Mouse (Mus musculus): ENCODE measurements around the gene Bahd1. TPM values are rescaled to one million over a fixed set of nuclear protein-coding genes. Genes with fewer than 3 reads are reported as not detected.

Gene Bahd1
- polyA plus RNA-seq, 1 experiment from 2014 or later = 4.4 TPM

DNA sequence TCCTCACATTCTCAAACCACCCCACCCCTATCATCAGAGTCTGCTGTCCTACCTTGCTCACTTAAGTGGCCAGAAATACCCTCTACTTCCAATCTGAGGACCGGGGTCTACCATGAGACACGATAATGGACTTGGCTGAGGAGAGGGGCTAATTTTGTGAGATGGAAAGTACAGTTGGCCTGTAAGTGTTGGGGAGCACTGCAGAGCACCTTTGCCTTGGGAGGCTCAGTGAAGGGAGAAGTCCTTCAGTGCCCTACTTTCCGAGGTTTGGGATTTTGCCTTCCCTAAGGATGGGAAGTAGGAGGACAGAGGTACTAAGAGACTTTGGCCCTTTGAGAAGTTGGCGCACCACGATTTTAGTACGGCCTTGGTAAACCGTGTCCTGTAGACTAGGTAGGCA lies 871 bp upstream of the Bahd1 start:
- Histone ChIP-seq H3K4me2 (no peak overlapping the region; the same call in 1 of the 2 replicates), H3K36me3 (no peaks in the 10 kb centered on the region), H3K4me3 (replicated peaks) (no peak overlapping the region), H3K9me3 (no peaks in the 10 kb centered on the region), H3K27ac (no peak overlapping the region), H3K27me3 (peaks cover 82% of the 10 kb centered on the region), H3K4me1 (replicated peaks) (peaks cover 49% of the 10 kb centered on the region), H3K9ac (replicated peaks) (no peak overlapping the region)
- ATAC-seq (ENCODE audit: insufficient number of reproducible peaks, insufficient read depth, low FRiP score, low TSS enrichment, low read depth) = no peak
- WGBS = 14% methylated on average over 7 of the region's 7 CpGs

GRCm38 (mm10) chr2:118900826-118901140 lies 606 bp downstream of the Bahd1 start:
- no peaks in the 10 kb centered on the region for H3K36me3 ChIP-seq
- peaks cover 54% of the 10 kb centered on the region for H3K4me1 ChIP-seq (replicated peaks)
- 0% methylated on average over 11 of the region's 11 CpGs for WGBS
- peak overlapping the region; percentile 93 for H3K4me3 ChIP-seq (replicated peaks)
- H3K9me3 ChIP-seq = no peaks in the 10 kb centered on the region
- no peak; the same call in 1 of the 2 replicates for ATAC-seq (ENCODE audit: insufficient number of reproducible peaks, insufficient read depth, low FRiP score, low TSS enrichment, low read depth)
- H3K9ac ChIP-seq (replicated peaks) = peak overlapping the region; percentile 42
- peak overlapping the region; percentile 99 for H3K4me2 ChIP-seq
- peaks cover 75% of the 10 kb centered on the region for H3K27me3 ChIP-seq
- no peak overlapping the region for H3K27ac ChIP-seq

DNA sequence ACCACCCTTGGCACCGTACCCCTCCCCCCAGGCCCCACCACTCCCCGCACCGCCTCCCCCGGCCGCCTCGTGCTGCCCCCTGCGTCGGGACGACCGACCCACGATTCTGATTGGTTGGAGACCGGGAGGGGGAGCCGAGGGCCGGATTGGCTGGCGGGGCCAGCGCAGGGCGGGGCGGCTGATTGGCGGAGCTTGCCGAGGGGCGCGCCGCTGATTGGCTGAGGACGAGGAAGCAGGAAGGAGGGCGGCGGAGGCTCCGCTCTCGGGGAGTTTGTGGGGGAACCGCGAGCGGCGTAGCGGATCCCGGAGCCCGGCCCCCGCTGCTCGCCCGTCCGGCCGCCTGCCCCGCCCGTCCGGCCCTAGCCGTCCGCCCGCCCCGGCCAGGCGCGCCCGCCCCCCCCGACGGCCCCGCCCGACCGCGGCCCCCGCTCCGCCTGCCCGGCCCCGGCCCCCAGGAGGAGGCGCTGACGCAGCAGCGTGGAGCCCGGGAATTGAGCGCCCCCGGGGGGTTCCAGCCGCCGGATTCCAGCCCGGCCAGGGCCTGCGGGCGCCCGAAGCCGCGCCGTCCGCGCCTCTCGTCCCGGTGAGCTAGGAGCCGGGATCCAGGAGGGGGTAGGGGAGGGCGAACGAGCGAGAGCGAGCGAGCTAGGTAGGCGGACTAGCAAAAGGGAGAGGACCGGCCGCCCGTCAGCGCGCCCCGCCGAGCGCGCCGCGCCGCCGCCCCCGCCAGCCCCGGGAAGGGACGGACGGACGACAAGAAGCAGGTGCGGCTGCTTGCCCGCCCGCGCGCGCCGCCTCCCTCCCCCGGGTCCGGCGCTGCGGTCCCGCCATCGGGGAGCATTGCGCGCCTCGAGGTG lies 1.2 kb downstream of the Bahd1 start:
- H3K4me2 ChIP-seq = peak overlapping the region; percentile 99
- H3K27me3 ChIP-seq = peaks cover 69% of the 10 kb centered on the region
- 0 out of 2 replicates have a peak overlapping the region, but pooled peaks have one; percentile 50 for H3K27ac ChIP-seq
- peak; percentile 85 for ATAC-seq (ENCODE audit: insufficient number of reproducible peaks, insufficient read depth, low FRiP score, low TSS enrichment, low read depth)
- no peaks in the 10 kb centered on the region for H3K36me3 ChIP-seq
- peak overlapping the region; percentile 93 for H3K4me3 ChIP-seq (replicated peaks)
- peak overlapping the region; percentile 80 for H3K9ac ChIP-seq (replicated peaks)
- H3K4me1 ChIP-seq (replicated peaks) = peaks cover 50% of the 10 kb centered on the region
- under 1% methylated on average over 64 of the region's 120 CpGs for WGBS
- H3K9me3 ChIP-seq = no peaks in the 10 kb centered on the region

DNA sequence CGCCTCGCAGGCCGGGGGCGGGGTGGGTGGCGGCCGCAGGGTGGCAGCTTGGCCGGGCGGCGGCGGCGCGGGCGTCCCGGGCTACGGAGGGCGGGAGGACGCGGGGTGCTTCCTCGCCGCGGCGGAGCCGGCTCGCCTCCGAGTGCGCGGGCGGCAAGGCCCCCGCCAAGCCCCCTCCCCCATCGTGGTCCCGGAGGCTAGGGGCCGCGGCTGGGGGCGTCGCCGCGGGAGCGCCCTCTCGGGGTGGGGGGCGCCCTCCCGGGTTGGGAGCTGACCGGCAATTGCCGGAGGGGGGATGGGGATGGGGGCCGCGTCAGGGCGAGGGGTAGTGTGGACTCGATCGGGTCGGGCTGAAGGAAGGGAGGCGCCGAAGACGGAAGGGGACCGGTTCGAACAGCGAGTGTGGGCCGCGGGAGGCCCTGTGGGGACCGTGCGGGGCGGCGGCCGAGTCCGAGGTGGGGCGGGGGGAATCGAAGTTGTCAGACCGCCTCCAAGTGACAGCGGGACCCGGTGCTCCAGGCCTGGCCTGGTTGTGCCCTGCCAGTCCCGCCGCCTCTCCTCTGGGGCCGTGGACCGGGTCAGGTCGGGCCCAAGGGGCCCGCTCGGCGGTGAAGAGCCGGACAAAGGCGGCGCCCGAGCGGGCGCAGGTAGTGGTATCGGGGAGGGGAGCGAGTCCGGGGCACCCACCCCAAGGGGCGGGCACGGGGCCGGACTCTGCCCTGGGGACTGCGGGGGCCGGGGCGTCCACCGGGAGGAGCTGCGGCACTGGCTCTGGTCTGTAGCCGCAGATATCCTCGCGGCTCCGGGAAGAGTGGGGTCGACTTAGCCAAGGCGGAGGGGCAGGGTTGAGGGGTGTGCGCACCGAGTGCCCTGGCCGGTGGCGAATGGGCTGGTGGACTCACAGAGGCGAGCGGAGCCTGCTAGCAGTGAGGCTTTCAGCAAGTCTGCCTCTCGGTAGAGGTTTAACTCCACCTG lies 2.2 kb downstream of the Bahd1 start:
- Histone ChIP-seq H3K4me1 (replicated peaks) (peaks cover 40% of the 10 kb centered on the region), H3K27me3 (peaks cover 60% of the 10 kb centered on the region), H3K27ac (0 out of 2 replicates have a peak overlapping the region, but pooled peaks have one; percentile 50), H3K4me2 (peak overlapping the region; percentile 99), H3K9me3 (no peaks in the 10 kb centered on the region), H3K4me3 (replicated peaks) (peak overlapping the region; percentile 93), H3K36me3 (no peaks in the 10 kb centered on the region), H3K9ac (replicated peaks) (peak overlapping the region; percentile 80)
- WGBS = under 1% methylated on average over 89 of the region's 106 CpGs
- ATAC-seq (ENCODE audit: insufficient number of reproducible peaks, insufficient read depth, low FRiP score, low TSS enrichment, low read depth) = peak; percentile 15; the same call in 1 of the 2 replicates

DNA sequence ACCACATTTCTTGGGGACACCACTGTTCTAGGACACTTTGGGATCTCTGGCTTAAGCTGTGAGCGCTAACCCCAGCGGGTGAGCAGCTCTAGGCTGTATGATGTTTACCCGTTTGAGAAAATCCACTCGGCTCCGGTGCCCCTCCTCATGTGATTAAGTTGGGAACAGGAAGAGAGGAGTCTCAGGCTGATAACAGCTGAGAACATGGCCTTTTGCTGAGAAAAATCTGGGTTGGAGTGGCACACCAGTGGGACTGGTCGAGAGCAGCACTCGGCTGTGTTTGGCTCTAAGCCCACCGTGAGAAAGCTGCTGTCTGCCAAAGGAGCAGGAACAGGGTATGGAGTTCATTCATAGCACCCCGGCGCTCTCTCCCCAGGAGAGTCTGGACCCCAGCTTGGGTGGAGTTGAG lies 3.2 kb downstream of the Bahd1 start:
- ATAC-seq (ENCODE audit: insufficient number of reproducible peaks, insufficient read depth, low FRiP score, low TSS enrichment, low read depth) = no peak
- Histone ChIP-seq H3K9ac (replicated peaks) (peak overlapping the region; percentile 80; the same call in 1 of the 2 replicates), H3K4me1 (replicated peaks) (peaks cover 30% of the 10 kb centered on the region), H3K4me3 (replicated peaks) (peak overlapping the region; percentile 93), H3K27ac (no peak overlapping the region), H3K27me3 (peaks cover 50% of the 10 kb centered on the region), H3K4me2 (peak overlapping the region; percentile 99), H3K9me3 (no peaks in the 10 kb centered on the region), H3K36me3 (no peaks in the 10 kb centered on the region)
- 20% methylated on average over 10 of the region's 10 CpGs for WGBS

GRCm38 (mm10) chr2:118905433-118906117 lies 5.4 kb downstream of the Bahd1 start:
- ATAC-seq (ENCODE audit: insufficient number of reproducible peaks, insufficient read depth, low FRiP score, low TSS enrichment, low read depth) = no peak
- no peak overlapping the region for H3K27ac ChIP-seq
- WGBS = 73% methylated on average over 7 of the region's 7 CpGs
- no peak overlapping the region for H3K9ac ChIP-seq (replicated peaks)
- peaks cover 28% of the 10 kb centered on the region for H3K27me3 ChIP-seq
- no peak overlapping the region for H3K4me3 ChIP-seq (replicated peaks)
- H3K4me2 ChIP-seq = no peak overlapping the region
- H3K36me3 ChIP-seq = no peaks in the 10 kb centered on the region
- H3K4me1 ChIP-seq (replicated peaks) = peaks cover 25% of the 10 kb centered on the region; the same call in 1 of the 2 replicates
- H3K9me3 ChIP-seq = no peaks in the 10 kb centered on the region

DNA sequence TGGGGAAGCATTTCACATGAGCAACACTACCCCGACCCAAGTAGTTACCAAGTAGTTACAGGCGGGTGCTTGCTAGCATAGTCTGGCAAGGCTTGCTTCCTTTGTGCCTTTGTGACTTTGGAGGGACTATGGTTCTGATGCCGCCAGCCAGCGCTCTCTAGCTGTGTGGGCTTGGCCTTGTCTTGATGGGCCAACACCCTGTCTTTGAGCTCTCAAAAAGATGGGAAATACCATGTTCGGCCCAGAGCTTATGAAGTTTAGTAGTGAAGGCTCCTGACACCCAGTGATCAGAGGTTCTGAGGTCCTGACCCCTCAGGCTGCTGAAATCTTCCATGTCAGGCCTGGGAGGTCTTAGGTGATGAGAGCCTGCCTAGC lies 5.9 kb downstream of the Bahd1 start:
- ATAC-seq (ENCODE audit: insufficient number of reproducible peaks, insufficient read depth, low FRiP score, low TSS enrichment, low read depth) = no peak
- H3K27me3 ChIP-seq = peaks cover 25% of the 10 kb centered on the region
- peaks cover 22% of the 10 kb centered on the region; the same call in 1 of the 2 replicates for H3K4me1 ChIP-seq (replicated peaks)
- no peaks in the 10 kb centered on the region for H3K9me3 ChIP-seq
- H3K4me3 ChIP-seq (replicated peaks) = no peak overlapping the region
- no peaks in the 10 kb centered on the region for H3K36me3 ChIP-seq
- no peak overlapping the region for H3K4me2 ChIP-seq
- H3K27ac ChIP-seq = no peak overlapping the region
- H3K9ac ChIP-seq (replicated peaks) = no peak overlapping the region
- 81% methylated on average over 5 of the region's 5 CpGs for WGBS

GRCm38 (mm10) chr2:118907781-118908180 lies 7.6 kb downstream of the Bahd1 start:
- 91% methylated on average over 3 of the region's 3 CpGs for WGBS
- H3K4me2 ChIP-seq = no peak overlapping the region
- H3K27ac ChIP-seq = no peak overlapping the region
- peaks cover 19% of the 10 kb centered on the region for H3K4me1 ChIP-seq (replicated peaks)
- no peak for ATAC-seq (ENCODE audit: insufficient number of reproducible peaks, insufficient read depth, low FRiP score, low TSS enrichment, low read depth)
- no peak overlapping the region for H3K9ac ChIP-seq (replicated peaks)
- H3K27me3 ChIP-seq = peaks cover 22% of the 10 kb centered on the region
- H3K9me3 ChIP-seq = no peaks in the 10 kb centered on the region
- H3K36me3 ChIP-seq = no peaks in the 10 kb centered on the region
- H3K4me3 ChIP-seq (replicated peaks) = no peak overlapping the region

DNA sequence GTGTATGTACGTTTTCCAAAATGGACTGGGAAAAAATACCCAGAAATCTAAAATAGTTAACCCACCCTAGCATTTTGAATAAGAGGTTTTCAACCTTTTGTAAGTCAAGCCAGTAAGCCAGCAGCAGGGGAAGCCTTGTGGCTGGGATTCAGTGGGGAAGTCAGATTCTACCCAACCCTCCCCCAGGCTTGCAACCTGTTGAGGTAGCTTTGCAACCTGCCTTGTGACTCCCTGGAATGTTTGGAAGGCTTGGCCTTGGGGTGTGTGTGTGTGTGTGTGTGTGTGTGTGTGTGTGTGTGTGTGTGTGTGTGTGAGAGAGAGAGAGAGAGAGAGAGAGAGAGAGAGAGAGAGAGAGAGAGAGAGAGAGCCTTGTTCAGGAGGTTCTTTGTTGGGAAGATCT lies 9.0 kb downstream of the Bahd1 start:
- Histone ChIP-seq H3K4me3 (replicated peaks) (no peak overlapping the region), H3K4me2 (no peak overlapping the region), H3K9me3 (no peaks in the 10 kb centered on the region), H3K4me1 (replicated peaks) (peaks cover 25% of the 10 kb centered on the region), H3K27ac (no peak overlapping the region), H3K9ac (replicated peaks) (no peak overlapping the region), H3K27me3 (peaks cover 9% of the 10 kb centered on the region), H3K36me3 (no peaks in the 10 kb centered on the region)
- WGBS = 75% methylated on average over 1 of the region's 1 CpGs
- no peak for ATAC-seq (ENCODE audit: insufficient number of reproducible peaks, insufficient read depth, low FRiP score, low TSS enrichment, low read depth)

DNA sequence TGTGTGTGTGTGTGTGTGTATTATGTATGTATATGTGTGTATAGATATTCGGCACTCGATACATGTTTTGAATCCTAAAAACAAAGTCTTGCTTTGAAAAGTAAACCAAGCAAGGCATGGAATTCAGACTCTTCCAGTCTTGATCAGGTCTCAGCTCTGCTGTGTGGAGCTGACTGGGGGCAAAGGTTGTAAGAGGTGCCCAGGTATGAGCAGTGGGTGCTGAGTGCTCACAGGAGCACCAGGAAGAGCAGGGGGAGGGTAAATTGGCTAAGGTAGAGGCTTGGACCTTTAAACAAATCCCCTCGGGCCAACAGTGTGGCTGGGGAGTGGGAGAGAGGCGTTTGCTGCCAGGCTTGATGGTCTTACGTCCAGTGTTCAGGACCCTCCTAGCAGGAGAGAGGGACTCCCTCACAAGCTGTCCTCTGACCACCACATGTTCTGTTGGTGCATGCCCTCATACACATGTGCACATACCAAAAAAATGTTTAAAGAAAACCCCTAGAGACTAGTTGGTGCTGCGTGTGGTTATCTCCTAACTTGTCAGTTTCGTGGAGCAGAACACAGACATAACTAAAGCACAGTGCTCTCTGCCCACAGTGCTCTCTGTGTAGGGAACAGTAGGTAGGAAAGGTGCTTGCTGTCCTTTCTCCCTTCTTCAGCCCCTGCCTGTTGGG lies 10.6 kb downstream of the Bahd1 start:
- Histone ChIP-seq H3K36me3 (0 out of 2 replicates have a peak, but pooled peaks cover under 1% of the 10 kb centered on the region), H3K9me3 (no peaks in the 10 kb centered on the region), H3K4me1 (replicated peaks) (peaks cover 21% of the 10 kb centered on the region), H3K4me3 (replicated peaks) (no peak overlapping the region), H3K9ac (replicated peaks) (no peak overlapping the region), H3K27ac (no peak overlapping the region), H3K27me3 (no peaks in the 10 kb centered on the region), H3K4me2 (no peak overlapping the region)
- no peak for ATAC-seq (ENCODE audit: insufficient number of reproducible peaks, insufficient read depth, low FRiP score, low TSS enrichment, low read depth)
- whole genome bisulfite sequencing = 69% methylated on average over 7 of the region's 7 CpGs
